Mouse (Mus musculus) forebrain, embryonic 14.5 days (tissue): ENCODE results near the gene Med15. TPM values are rescaled to one million over a fixed set of nuclear protein-coding genes. Genes with fewer than 3 reads are reported as not detected.
"Not testable (repeated sequence)": the region's sequence is repeated elsewhere in the genome, so short reads cannot be mapped to it uniquely, and the experiment has no call there.

Experiments
- ATAC-seq: fragments of 200-750 bp; cut with Nextera tagmentation; 2 replicates; pipeline ENCODE4 v1.8.0; 2017; ENCODE audit warnings: mild to moderate bottlenecking, moderate library complexity
- DNase-seq: peaks from one replicate; pipeline ENCODE4 v3.0.0-alpha.2; 2015; ENCODE audit warnings: low spot score
- H3K27ac ChIP-seq: fragments of 300-500 bp; sonication (generic); 2 replicates; pipeline ENCODE4 v1.5.1; 2014; ENCODE audit warnings: low read depth, mild to moderate bottlenecking, control low read depth, low read length, moderate library complexity
- H3K27me3 ChIP-seq: fragments of 300-500 bp; sonication (generic); replicated peaks from 2 replicates; pipeline ENCODE4 v1.6.1; 2014; ENCODE audit warnings: low read length, control low read depth, mixed read lengths; ENCODE audit not compliant: control insufficient read depth, insufficient read depth
- H3K36me3 ChIP-seq: fragments of 300-500 bp; sonication (generic); 2 replicates; pipeline ENCODE4 v1.6.1; 2014; ENCODE audit warnings: low read length, control low read depth; ENCODE audit not compliant: control insufficient read depth, insufficient read depth
- H3K4me1 ChIP-seq: fragments of 300-500 bp; sonication (generic); 2 replicates; pipeline ENCODE4 v1.6.1; 2014; ENCODE audit warnings: antibody characterized with exemption, low read length, control low read depth; ENCODE audit not compliant: control insufficient read depth, insufficient read depth
- H3K4me2 ChIP-seq: fragments of 300-500 bp; sonication (generic); 2 replicates; pipeline ENCODE4 v1.6.1; 2014; ENCODE audit warnings: mild to moderate bottlenecking, control low read depth, low read length
- H3K4me3 ChIP-seq: fragments of 300-500 bp; sonication (generic); 2 replicates; pipeline ENCODE4 v1.5.1; 2014; ENCODE audit warnings: low read depth, low read length, control low read depth
- H3K9ac ChIP-seq: fragments of 300-500 bp; sonication (generic); 2 replicates; pipeline ENCODE4 v1.6.1; 2014; ENCODE audit warnings: mild to moderate bottlenecking, low read length, control low read depth, moderate library complexity
- H3K9me3 ChIP-seq: fragments of 300-500 bp; sonication (generic); replicated peaks from 2 replicates; pipeline ENCODE4 v1.6.1; 2016; ENCODE audit warnings: low read length, control low read depth, mixed read lengths; ENCODE audit not compliant: control insufficient read depth
- WGBS: fragments of 180-500 bp; shearing (Covaris S2); extraction: QIAGEN DNeasy Blood & Tissue Kit; methylation state at CpG from one replicate; pipeline ENCODE4 v1.1.7; 2014; 5-methylcytosine and 5-hydroxymethylcytosine counted together
- polyA plus RNA-seq: library from polyadenylated mRNA; unstranded; fragments of >200 nt; fragmentation: Nextera tagmentation; extraction: Ambion mirVana; gene quantifications from 2 replicates; pipeline ENCODE4 v1.2.1, GENCODE M21; 2014

Gene Med15
- polyA plus RNA-seq, 1 experiment from 2014 or later, result 23.4 TPM

DNA sequence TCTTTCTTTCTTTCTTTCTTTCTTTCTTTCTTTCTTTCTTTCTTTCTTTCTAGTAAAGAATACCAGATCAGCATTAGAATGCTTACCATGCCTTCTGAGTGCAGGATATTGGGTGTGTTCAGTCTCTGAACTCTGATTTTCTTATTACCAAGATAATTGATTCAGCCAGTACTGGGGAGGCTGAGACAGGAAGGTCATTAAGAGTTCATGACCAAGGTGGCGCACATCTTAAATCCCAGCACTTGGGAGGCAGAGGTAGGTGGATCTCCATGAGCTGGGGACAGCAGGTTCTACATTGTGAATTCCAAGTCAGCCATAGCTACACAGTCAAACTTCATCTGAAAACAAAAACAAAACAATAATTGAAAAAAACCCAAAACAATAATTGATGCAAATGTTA lies 110.8 kb downstream of the Med15 start:
- Histone ChIP-seq H3K9me3 (no peaks in the 10 kb centered on the region), H3K36me3 (peaks cover 49% of the 10 kb centered on the region), H3K27ac (no peak overlapping the region), H3K4me3 (no peak overlapping the region), H3K4me2 (no peak overlapping the region), H3K9ac (no peak overlapping the region), H3K27me3 (no peaks in the 10 kb centered on the region), H3K4me1 (peaks cover 6% of the 10 kb centered on the region; the same call in 1 of the 2 replicates)
- no peak for ATAC-seq
- no peak for DNase-seq
- 100% methylated on average over 1 of the region's 1 CpGs for WGBS

GRCm38 (mm10) chr16:17619198-17620105 lies 113.2 kb downstream of the Med15 start, which contains the start of gene Smpd4:
Gene Smpd4 (plus strand): TSS chr16:17619354.
- peak; percentile 90 for DNase-seq

GRCm38 (mm10) chr16:17617922-17618565 lies 114.6 kb downstream of the Med15 start:
- 0 out of 2 replicates have a peak overlapping the region, but pooled peaks have one; percentile 29 for H3K9ac ChIP-seq
- ATAC-seq (peak; percentile 47; the same call in 1 of the 2 replicates), DNase-seq (peak; percentile 59)
- peaks cover 6% of the 10 kb centered on the region; the same call in 1 of the 2 replicates for H3K4me1 ChIP-seq
- 16% methylated on average over 13 of the region's 13 CpGs for WGBS
- H3K27ac ChIP-seq, result no peak overlapping the region
- no peaks in the 10 kb centered on the region for H3K27me3 ChIP-seq
- no peak overlapping the region for H3K4me2 ChIP-seq
- no peaks in the 10 kb centered on the region for H3K9me3 ChIP-seq
- H3K36me3 ChIP-seq, result peaks cover 15% of the 10 kb centered on the region
- no peak overlapping the region for H3K4me3 ChIP-seq

More at GRCm38 (mm10) chr16:17619198-17620105, 113.2 kb downstream of the Med15 start, which contains the start of gene Smpd4:
- Histone ChIP-seq H3K9ac (peak within 1 kb of the TSS; percentile 88), H3K4me1 (peaks cover 6% of the 10 kb centered on the region; the same call in 1 of the 2 replicates), H3K27ac (peak within 1 kb of the TSS; percentile 71; the same call in 1 of the 2 replicates), H3K36me3 (peaks cover 26% of the 10 kb centered on the region), H3K4me3 (peak within 1 kb of the TSS; percentile 93), H3K27me3 (no peaks in the 10 kb centered on the region), H3K9me3 (no peaks in the 10 kb centered on the region), H3K4me2 (peak within 1 kb of the TSS; percentile 74)
- WGBS, result 2% methylated on average over 60 of the region's 60 CpGs
- ATAC-seq, result peak; percentile 89

- Histone ChIP-seq H3K9ac (no peak overlapping the region), H3K36me3 (no peaks in the 10 kb centered on the region), H3K4me1 (peaks cover 6% of the 10 kb centered on the region; the same call in 1 of the 2 replicates), H3K27me3 (no peaks in the 10 kb centered on the region), H3K4me2 (no peak overlapping the region), H3K4me3 (no peak overlapping the region), H3K27ac (no peak overlapping the region), H3K9me3 (no peaks in the 10 kb centered on the region)
- ATAC-seq (no peak), DNase-seq (no peak)
- 92% methylated on average over 5 of the region's 5 CpGs for WGBS
These were observed 116.5 kb downstream of the Med15 start for GRCm38 (mm10) chr16:17616212-17616611.

DNA sequence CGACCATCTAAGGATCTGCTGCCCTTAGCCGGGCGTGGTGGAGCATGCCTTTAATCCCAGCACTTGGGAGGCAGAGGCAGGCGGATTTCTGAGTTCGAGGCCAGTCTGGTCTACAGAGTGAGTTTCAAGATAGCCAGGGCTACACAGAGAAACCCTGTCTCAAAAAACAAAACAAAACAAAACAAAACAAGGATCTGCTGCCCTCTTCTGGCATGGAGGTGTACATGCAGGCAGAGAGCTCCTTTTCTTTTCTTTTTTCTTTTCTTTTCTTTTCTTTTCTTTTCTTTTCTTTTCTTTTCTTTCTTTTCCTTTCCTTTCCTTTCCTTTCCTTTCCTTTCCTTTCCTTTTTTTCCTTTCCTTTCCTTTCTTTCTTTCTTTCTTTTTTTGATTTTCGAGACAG lies 118.0 kb downstream of the Med15 start:
- not testable (repeated sequence) for H3K4me2 ChIP-seq, H3K9ac ChIP-seq, ATAC-seq, H3K4me1 ChIP-seq, H3K4me3 ChIP-seq, H3K27me3 ChIP-seq, H3K9me3 ChIP-seq, DNase-seq, H3K36me3 ChIP-seq, H3K27ac ChIP-seq
- 92% methylated on average over 6 of the region's 6 CpGs for WGBS

DNA sequence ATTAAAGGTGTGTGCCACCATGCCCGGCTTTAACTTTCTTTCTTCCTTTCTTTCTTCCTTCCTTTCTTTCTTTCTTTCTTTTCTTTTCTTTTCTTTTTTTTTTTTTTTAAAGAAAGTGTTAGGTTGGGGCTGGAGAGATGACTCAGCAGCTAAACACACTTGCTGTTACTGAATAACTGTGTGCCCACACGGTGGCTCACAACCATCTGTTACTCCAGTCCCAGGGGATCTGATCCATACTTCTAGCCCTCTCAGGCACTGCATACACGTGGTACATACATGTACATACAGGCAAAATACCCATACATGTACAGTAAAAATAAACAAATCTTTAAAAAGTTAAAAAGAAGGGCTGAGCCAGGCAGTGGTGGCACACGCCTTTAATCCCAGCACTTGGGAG lies 121.3 kb downstream of the Med15 start:
- DNase-seq, result no peak
- Histone ChIP-seq H3K27ac (no peak overlapping the region), H3K4me3 (no peak overlapping the region), H3K4me1 (no peaks in the 10 kb centered on the region), H3K9me3 (no peaks in the 10 kb centered on the region), H3K9ac (no peak overlapping the region), H3K4me2 (no peak overlapping the region), H3K27me3 (no peaks in the 10 kb centered on the region), H3K36me3 (no peaks in the 10 kb centered on the region)
- 69% methylated on average over 4 of the region's 4 CpGs for WGBS
- no peak for ATAC-seq

DNA sequence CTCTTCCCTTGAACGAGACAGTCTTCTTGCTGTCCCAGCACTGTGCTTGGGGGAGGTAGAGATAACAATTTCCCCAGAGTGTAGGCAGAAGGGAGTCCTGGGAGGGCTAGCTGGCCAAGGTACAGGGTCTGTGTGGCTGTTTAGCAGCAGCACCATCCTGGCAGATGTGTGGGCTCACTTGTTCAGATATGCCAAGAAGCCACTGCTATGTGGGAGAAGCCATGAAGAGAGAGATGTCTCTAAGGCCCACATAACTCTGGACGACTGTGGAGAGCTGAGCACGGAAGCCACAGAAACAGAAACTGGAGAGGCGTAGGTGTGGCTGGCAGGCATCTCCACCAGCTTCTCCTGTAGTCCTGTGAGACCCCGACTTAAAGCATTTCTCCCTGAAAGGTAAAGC lies 127.0 kb downstream of the Med15 start:
- Histone ChIP-seq H3K4me3 (no peak overlapping the region), H3K9ac (no peak overlapping the region), H3K36me3 (no peaks in the 10 kb centered on the region), H3K4me1 (no peaks in the 10 kb centered on the region), H3K27ac (no peak overlapping the region), H3K4me2 (no peak overlapping the region), H3K9me3 (no peaks in the 10 kb centered on the region), H3K27me3 (no peaks in the 10 kb centered on the region)
- DNase-seq (no peak), ATAC-seq (no peak)
- 81% methylated on average over 5 of the region's 5 CpGs for WGBS

- 48% methylated on average over 4 of the region's 4 CpGs for WGBS
These were observed 127.8 kb downstream of the Med15 start for GRCm38 (mm10) chr16:17604941-17605340.

More at GRCm38 (mm10) chr16:17604941-17605340, 127.8 kb downstream of the Med15 start:
- H3K9me3 ChIP-seq, result no peaks in the 10 kb centered on the region
- no peak overlapping the region for H3K4me2 ChIP-seq
- H3K9ac ChIP-seq, result no peak overlapping the region
- no peaks in the 10 kb centered on the region for H3K36me3 ChIP-seq
- no peaks in the 10 kb centered on the region for H3K4me1 ChIP-seq
- no peaks in the 10 kb centered on the region for H3K27me3 ChIP-seq
- no peak overlapping the region for H3K4me3 ChIP-seq
- H3K27ac ChIP-seq, result no peak overlapping the region
- ATAC-seq, result no peak
- peak; percentile 35 for DNase-seq
